Mouse (Mus musculus): ENCODE data around the gene Dnajc10.

DNA sequence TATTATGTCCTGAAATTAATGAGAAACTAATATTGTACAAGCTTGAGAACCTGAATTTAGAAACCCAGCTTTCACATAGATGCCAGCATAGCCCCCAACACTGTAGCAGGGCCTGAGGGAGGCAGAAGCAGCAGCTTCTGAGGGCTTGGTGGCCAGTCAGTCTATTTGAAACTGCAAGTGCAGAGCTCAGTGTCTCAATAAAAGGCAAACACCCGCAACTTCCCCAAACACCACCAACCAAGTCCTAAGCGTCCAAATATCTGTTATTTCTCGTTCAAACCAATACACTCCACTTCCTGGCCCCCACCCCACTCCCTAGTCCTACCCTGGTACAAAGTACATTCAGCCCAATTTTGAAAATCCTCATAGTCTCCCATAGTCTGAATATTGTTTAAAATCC is 16.9 kb upstream of the Dnajc10 start:
- TF ChIP-seq CEBPB (IDR thresholded peaks at IDR 0.05; ENCODE audit: insufficient read depth, poor library complexity, severe bottlenecking) (no peak), POLR2A (IDR thresholded peaks at IDR 0.05; ENCODE audit: insufficient read length, low read depth) (no peak), TCF12 (IDR thresholded peaks at IDR 0.05; ENCODE audit: insufficient read depth, poor library complexity, severe bottlenecking) (no peak), E2F4 (IDR thresholded peaks at IDR 0.05; ENCODE audit: insufficient read depth) (no peak), MYOG (IDR thresholded peaks at IDR 0.05; ENCODE audit: control insufficient read depth in 1 of 3, insufficient read depth in 1 of 3, insufficient read length in 2 of 3, low read depth in 2 of 3) (no peak), MAX (IDR thresholded peaks at IDR 0.05; ENCODE audit: low read depth) (no peak)
